Mouse (Mus musculus) liver, adult 2 months (tissue): ENCODE data around the gene Gab2. TPM values are rescaled to one million over a fixed set of nuclear protein-coding genes. Genes with fewer than 3 reads are reported as not detected.

Experiments
- DNase-seq: peaks from one replicate; pipeline ENCODE4 v3.0.0-alpha.2; 2011; ENCODE audit warnings: low read depth, low spot score; ENCODE audit errors: extremely low read depth
- H3K27ac ChIP-seq: fragments of 200-500 bp; replicated peaks from 2 replicates; pipeline ENCODE4 v1.5.1; 2012; ENCODE audit warnings: low read depth, mild to moderate bottlenecking, control low read depth, inconsistent platforms, low read length; ENCODE audit not compliant: insufficient read depth
- H3K27me3 ChIP-seq: fragments of 200-500 bp; 2 replicates; pipeline ENCODE4 v1.6.1; 2012; ENCODE audit warnings: mild to moderate bottlenecking, moderate library complexity, low read length, inconsistent platforms; ENCODE audit not compliant: control insufficient read depth, insufficient read depth
- H3K36me3 ChIP-seq: fragments of 200-500 bp; 2 replicates; pipeline ENCODE4 v1.6.1; 2012; ENCODE audit warnings: low read length, inconsistent platforms; ENCODE audit not compliant: control insufficient read depth, insufficient read depth
- H3K4me1 ChIP-seq: fragments of 200-500 bp; 2 replicates; pipeline ENCODE4 v1.6.1; 2011; ENCODE audit warnings: low read length; ENCODE audit not compliant: control insufficient read depth, insufficient read depth
- H3K4me3 ChIP-seq: fragments of 200-500 bp; 2 replicates; pipeline ENCODE4 v1.5.1; 2011; ENCODE audit warnings: low read depth, mild to moderate bottlenecking, control low read depth, low read length, moderate library complexity; ENCODE audit not compliant: insufficient read depth
- H3K79me2 ChIP-seq: fragments of 200-500 bp; 2 replicates; pipeline ENCODE4 v1.6.1; 2012; ENCODE audit warnings: inconsistent platforms, mild to moderate bottlenecking, low read length, moderate library complexity; ENCODE audit not compliant: control insufficient read depth, insufficient read depth
- H3K9ac ChIP-seq: fragments of 200-500 bp; 2 replicates; pipeline ENCODE4 v1.6.1; 2012; ENCODE audit warnings: low read depth, mild to moderate bottlenecking, control low read depth, inconsistent platforms, low read length
- CTCF ChIP-seq: fragments of 200-500 bp; IDR thresholded peaks from 2 replicates; pipeline ENCODE4 v1.5.1; 2011; ENCODE audit warnings: low read depth, low read length, control low read depth
- POLR2A ChIP-seq: fragments of 200-500 bp; IDR thresholded peaks from 2 replicates; pipeline ENCODE4 v1.6.1; 2011; ENCODE audit warnings: low read length, control low read depth; ENCODE audit not compliant: insufficient read depth; ENCODE audit errors: extremely low read depth
- WGBS: fragments of 180-500 bp; shearing (Covaris S2); methylation state at CpG from one replicate; pipeline ENCODE4 v1.1.7; 2018; 5-methylcytosine and 5-hydroxymethylcytosine counted together
- polyA plus RNA-seq: library from polyadenylated mRNA; depleted of rRNA; stranded (reverse); fragments of >200 nt; gene quantifications from 2 replicates; pipeline ENCODE4 v1.2.3, GENCODE M21; 2012
- total RNA-seq: library from RNA; depleted of rRNA; stranded (reverse); fragments of >200 nt; gene quantifications from 2 replicates; pipeline ENCODE4 v1.2.3, GENCODE M21; 2014

Gene Gab2
- total and polyA plus RNA-seq, 2 experiments, result 1.0 TPM

DNA sequence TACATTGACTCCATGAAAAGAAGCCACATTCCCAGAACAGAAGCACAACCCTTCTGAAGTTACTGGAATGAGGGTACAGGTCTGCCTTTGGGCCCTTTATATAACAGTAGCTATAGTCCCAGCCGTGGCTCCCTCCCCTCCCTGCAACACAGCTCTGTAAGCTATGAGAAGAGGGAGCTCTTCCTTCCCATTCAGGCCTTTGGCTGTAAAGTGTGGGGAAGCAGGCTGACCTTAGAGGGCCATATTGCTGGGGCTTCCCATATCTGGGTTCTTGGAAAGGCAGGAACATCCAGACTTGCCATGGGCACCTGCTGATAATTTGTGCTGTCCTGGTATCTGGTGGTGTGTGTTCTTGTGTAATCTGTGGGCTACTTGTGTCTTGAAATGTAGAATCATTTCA is 226.2 kb downstream of the Gab2 start:
- Histone ChIP-seq H3K27me3 (no peaks in the 10 kb centered on the region), H3K4me1 (no peaks in the 10 kb centered on the region), H3K36me3 (no peaks in the 10 kb centered on the region), H3K79me2 (no peaks in the 10 kb centered on the region), H3K4me3 (no peak overlapping the region), H3K27ac (no peak overlapping the region), H3K9ac (no peak overlapping the region)
- 88% methylated on average over 1 of the region's 1 CpGs for WGBS
- no peak for DNase-seq
- TF ChIP-seq CTCF (no peak), POLR2A (no peak)

DNA sequence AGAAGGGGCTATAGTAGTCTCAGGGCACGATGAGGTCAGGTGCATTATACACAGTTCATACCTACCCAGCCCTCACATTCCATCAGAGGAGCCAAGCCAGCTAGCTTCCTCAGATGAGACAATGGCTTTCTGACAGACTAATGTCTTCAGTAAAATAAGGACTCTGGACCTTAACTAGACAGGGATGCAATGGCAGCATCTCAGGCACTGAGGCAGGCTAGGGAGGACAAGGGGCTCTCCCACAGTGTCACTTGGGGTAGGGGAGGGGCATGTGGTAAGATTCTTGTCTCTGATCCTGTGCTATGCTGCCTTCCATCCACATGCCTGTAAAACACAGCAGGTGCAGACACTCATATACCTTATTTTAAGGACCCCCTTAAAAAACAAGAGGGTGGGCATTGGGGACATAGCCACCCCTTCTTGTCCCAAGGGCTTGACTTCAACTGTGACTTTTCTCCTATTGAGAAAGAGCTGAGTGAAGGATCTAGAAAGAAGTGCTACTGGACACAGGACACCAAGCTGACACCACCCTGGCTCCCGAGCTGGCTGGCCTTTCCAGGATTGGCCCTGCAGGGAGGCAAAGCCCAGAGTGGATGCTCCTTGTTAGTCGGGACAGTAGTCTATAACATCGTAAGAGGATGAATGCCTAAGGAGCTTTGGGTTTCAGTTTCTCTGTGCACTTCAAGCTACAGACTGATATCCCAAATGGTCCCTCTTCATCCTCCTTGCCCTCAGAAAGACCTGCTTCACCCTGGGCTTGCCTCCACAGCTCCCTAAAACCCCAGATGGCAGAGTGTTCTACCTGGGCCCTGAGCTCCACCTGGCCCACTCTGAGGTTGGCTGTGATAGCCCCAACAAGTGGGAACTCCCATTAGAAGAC is 228.3 kb downstream of the Gab2 start:
- no peaks in the 10 kb centered on the region for H3K36me3 ChIP-seq
- 88% methylated on average over 4 of the region's 4 CpGs for WGBS
- TF ChIP-seq CTCF, result no peak
- TF ChIP-seq POLR2A, result no peak
- no peaks in the 10 kb centered on the region for H3K4me1 ChIP-seq
- no peak overlapping the region for H3K4me3 ChIP-seq
- no peaks in the 10 kb centered on the region for H3K79me2 ChIP-seq
- DNase-seq, result no peak
- H3K27me3 ChIP-seq, result no peaks in the 10 kb centered on the region
- H3K27ac ChIP-seq, result no peak overlapping the region
- no peak overlapping the region for H3K9ac ChIP-seq

DNA sequence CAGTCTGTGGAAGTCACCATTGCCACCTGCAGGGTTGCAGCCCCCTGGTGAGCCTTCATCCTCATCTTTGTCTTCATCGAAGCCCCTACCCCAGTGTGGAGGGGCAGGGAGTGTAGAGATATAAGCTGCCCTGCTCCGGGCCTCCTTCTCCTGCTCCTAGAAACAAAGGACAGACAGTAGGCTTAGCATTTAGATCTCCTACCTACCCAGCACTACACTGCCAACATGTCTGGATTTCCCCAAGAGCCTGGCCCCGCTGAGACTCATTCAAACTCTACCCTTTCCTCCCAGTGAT is 228.9 kb downstream of the Gab2 start:
- Histone ChIP-seq H3K4me3 (no peak overlapping the region), H3K9ac (no peak overlapping the region), H3K27ac (no peak overlapping the region), H3K36me3 (no peaks in the 10 kb centered on the region), H3K79me2 (no peaks in the 10 kb centered on the region), H3K27me3 (no peaks in the 10 kb centered on the region), H3K4me1 (no peaks in the 10 kb centered on the region)
- WGBS, result 89% methylated on average over 3 of the region's 3 CpGs
- TF ChIP-seq CTCF (no peak), POLR2A (no peak)
- no peak for DNase-seq

DNA sequence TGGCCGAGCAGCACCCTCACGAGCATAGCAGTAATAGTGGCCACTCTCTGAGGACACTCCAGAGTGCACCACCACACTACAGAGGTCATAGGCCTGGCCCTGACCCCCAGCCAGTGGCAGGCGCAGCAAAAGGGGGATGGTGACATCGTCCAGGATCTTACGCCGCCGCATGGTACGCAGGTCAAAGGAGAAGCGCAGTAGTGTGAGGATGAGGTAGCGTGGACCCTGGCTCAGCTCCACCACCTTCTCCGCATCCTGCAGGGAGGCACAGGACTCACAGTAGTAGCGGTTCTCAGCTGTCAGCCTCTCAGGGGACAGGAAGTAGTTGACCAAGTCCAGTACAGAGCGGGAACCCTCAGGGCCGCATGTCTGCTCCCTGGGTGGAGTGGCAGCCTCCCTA is 230.2 kb downstream of the Gab2 start:
- 92% methylated on average over 14 of the region's 14 CpGs for WGBS
- no peaks in the 10 kb centered on the region for H3K79me2 ChIP-seq
- H3K4me3 ChIP-seq, result no peak overlapping the region
- TF ChIP-seq CTCF (no peak), POLR2A (no peak)
- H3K27me3 ChIP-seq, result no peaks in the 10 kb centered on the region
- H3K36me3 ChIP-seq, result no peaks in the 10 kb centered on the region
- no peak overlapping the region for H3K27ac ChIP-seq
- H3K9ac ChIP-seq, result no peak overlapping the region
- DNase-seq, result no peak
- no peaks in the 10 kb centered on the region for H3K4me1 ChIP-seq

DNA sequence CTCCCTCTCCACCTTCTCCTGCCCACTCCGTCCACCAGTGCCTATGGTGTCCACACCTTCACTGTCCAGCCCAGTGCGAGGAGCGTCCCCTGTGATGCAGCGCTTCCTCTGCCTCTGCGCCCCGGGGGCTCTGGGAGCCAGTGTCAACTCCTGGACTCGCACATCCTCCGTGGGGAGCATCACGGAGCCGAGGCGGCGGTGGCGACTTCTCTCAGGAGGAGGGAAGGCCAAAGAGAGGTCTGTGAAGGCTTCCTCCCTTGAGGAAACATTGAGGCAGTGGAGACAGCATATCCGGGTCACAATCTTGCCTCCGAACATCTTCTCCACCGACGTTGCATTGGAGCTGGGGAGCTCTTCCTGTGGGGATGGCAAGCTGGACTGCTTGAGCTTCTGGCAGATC is 230.8 kb downstream of the Gab2 start:
- TF ChIP-seq POLR2A (no peak), CTCF (no peak)
- H3K79me2 ChIP-seq, result no peaks in the 10 kb centered on the region
- WGBS, result 89% methylated on average over 17 of the region's 17 CpGs
- no peaks in the 10 kb centered on the region for H3K4me1 ChIP-seq
- H3K4me3 ChIP-seq, result no peak overlapping the region
- DNase-seq, result no peak
- no peaks in the 10 kb centered on the region for H3K36me3 ChIP-seq
- no peak overlapping the region for H3K27ac ChIP-seq
- no peak overlapping the region for H3K9ac ChIP-seq
- H3K27me3 ChIP-seq, result no peaks in the 10 kb centered on the region

DNA sequence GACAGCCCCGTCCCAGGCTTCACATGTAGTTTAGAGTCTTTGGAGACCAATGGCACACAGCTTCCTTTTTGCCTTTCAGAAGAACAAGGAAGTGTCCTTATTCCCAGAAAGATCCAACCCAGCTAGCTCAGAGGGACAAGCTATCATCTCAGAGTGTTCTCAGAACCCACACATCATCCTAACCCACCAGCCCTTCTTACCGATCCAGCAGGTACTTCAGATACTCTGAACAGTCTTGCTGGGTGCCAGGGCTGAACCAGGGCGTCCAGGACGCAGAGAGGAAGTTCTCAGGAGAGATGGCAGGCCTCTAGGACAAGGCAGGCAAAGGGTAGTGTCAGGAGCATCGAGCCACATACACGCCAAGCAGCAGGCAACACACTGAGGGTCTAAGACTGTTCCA is 231.5 kb downstream of the Gab2 start:
- Histone ChIP-seq H3K36me3 (no peaks in the 10 kb centered on the region), H3K27ac (no peak overlapping the region), H3K9ac (no peak overlapping the region), H3K79me2 (no peaks in the 10 kb centered on the region), H3K27me3 (no peaks in the 10 kb centered on the region), H3K4me3 (no peak overlapping the region), H3K4me1 (no peaks in the 10 kb centered on the region)
- no peak for DNase-seq
- TF ChIP-seq CTCF (no peak), POLR2A (no peak)
- WGBS, result 85% methylated on average over 6 of the region's 6 CpGs
